Mouse (Mus musculus) hindbrain, embryonic 13.5 days (tissue): ENCODE measurements around the gene Lsm5. TPM values are rescaled to one million over a fixed set of nuclear protein-coding genes. Genes with fewer than 3 reads are reported as not detected.

Experiments
- ATAC-seq: fragments of 200-750 bp; cut with Nextera tagmentation; 2 replicates; pipeline ENCODE4 v1.8.0; 2017; ENCODE audit warnings: moderate TSS enrichment; ENCODE audit not compliant: low FRiP score
- H3K27ac ChIP-seq: fragments of 300-500 bp; sonication (generic); 2 replicates; pipeline ENCODE4 v1.5.1; 2015; ENCODE audit warnings: inconsistent platforms, mild to moderate bottlenecking, moderate library complexity
- H3K27me3 ChIP-seq: fragments of 300-500 bp; sonication (generic); 2 replicates; pipeline ENCODE4 v1.6.1; 2015; ENCODE audit warnings: mild to moderate bottlenecking, inconsistent platforms
- H3K36me3 ChIP-seq: fragments of 300-500 bp; sonication (generic); 2 replicates; pipeline ENCODE4 v1.6.1; 2015; ENCODE audit warnings: mild to moderate bottlenecking, inconsistent platforms
- H3K4me1 ChIP-seq: fragments of 300-500 bp; sonication (generic); replicated peaks from 2 replicates; pipeline ENCODE4 v1.6.1; 2015; ENCODE audit warnings: inconsistent platforms
- H3K4me2 ChIP-seq: fragments of 300-500 bp; sonication (generic); 2 replicates; pipeline ENCODE4 v1.6.1; 2015; ENCODE audit warnings: inconsistent platforms, mild to moderate bottlenecking, moderate library complexity
- H3K4me3 ChIP-seq: fragments of 300-500 bp; sonication (generic); 2 replicates; pipeline ENCODE4 v1.5.1; 2015; ENCODE audit warnings: mild to moderate bottlenecking, inconsistent platforms
- H3K9ac ChIP-seq: fragments of 300-500 bp; sonication (generic); 2 replicates; pipeline ENCODE4 v1.6.1; 2015; ENCODE audit warnings: mild to moderate bottlenecking, inconsistent platforms
- H3K9me3 ChIP-seq: fragments of 300-500 bp; sonication (generic); 2 replicates; pipeline ENCODE4 v1.6.1; 2016; ENCODE audit warnings: inconsistent platforms
- WGBS: fragments of 180-500 bp; shearing (Covaris S2); methylation state at CpG from one replicate; pipeline ENCODE4 v1.1.7; 2015; 5-methylcytosine and 5-hydroxymethylcytosine counted together
- polyA plus RNA-seq: library from polyadenylated mRNA; unstranded; fragments of >200 nt; fragmentation: Nextera tagmentation; extraction: Ambion mirVana; gene quantifications from 2 replicates; pipeline ENCODE4 v1.2.1, GENCODE M21; 2015

Lsm5 gene
- 95.4 and 103 TPM in 2 replicates for polyA plus RNA-seq

- 0 out of 2 replicates have a peak, but pooled peaks cover 7% of the 10 kb centered on the region for H3K36me3 ChIP-seq
- H3K4me1 ChIP-seq: peaks cover 6% of the 10 kb centered on the region
- no peaks in the 10 kb centered on the region for H3K27me3 ChIP-seq
- peak within 1 kb of the TSS; percentile 64 for H3K27ac ChIP-seq
- peak; percentile 95 for ATAC-seq
- peak within 1 kb of the TSS; percentile 86 for H3K4me2 ChIP-seq
- H3K9me3 ChIP-seq: no peaks in the 10 kb centered on the region
- H3K9ac ChIP-seq: peak within 1 kb of the TSS; percentile 73
- under 1% methylated on average over 46 of the region's 46 CpGs for WGBS
- peak within 1 kb of the TSS; percentile 78 for H3K4me3 ChIP-seq
Measured at GRCm38 (mm10) chr6:56703931-56704900, at the start of gene Lsm5. Gene Lsm5, minus strand, starts transcription at chr6:56704710.

GRCm38 (mm10) chr6:56753719-56754118 lies 49.2 kb upstream of the Lsm5 start:
- H3K27me3 ChIP-seq: no peaks in the 10 kb centered on the region
- H3K4me3 ChIP-seq: no peak overlapping the region
- H3K27ac ChIP-seq: no peak overlapping the region
- no peaks in the 10 kb centered on the region for H3K9me3 ChIP-seq
- no peak overlapping the region for H3K4me2 ChIP-seq
- 91% methylated on average over 3 of the region's 3 CpGs for WGBS
- peaks cover 50% of the 10 kb centered on the region for H3K36me3 ChIP-seq
- H3K9ac ChIP-seq: no peak overlapping the region
- H3K4me1 ChIP-seq: no peaks in the 10 kb centered on the region
- no peak for ATAC-seq

GRCm38 (mm10) chr6:56745950-56746543 lies 41.5 kb upstream of the Lsm5 start:
- peaks cover 34% of the 10 kb centered on the region for H3K36me3 ChIP-seq
- H3K9me3 ChIP-seq: no peaks in the 10 kb centered on the region
- H3K9ac ChIP-seq: no peak overlapping the region
- 0 out of 2 replicates have a peak, but pooled peaks have one; percentile 66 for ATAC-seq
- no peak overlapping the region for H3K4me3 ChIP-seq
- 65% methylated on average over 5 of the region's 5 CpGs for WGBS
- no peak overlapping the region for H3K27ac ChIP-seq
- no peaks in the 10 kb centered on the region for H3K27me3 ChIP-seq
- H3K4me2 ChIP-seq: no peak overlapping the region
- no peaks in the 10 kb centered on the region for H3K4me1 ChIP-seq

GRCm38 (mm10) chr6:56732545-56732944 lies 28.0 kb upstream of the Lsm5 start:
- Histone ChIP-seq H3K27me3 (no peaks in the 10 kb centered on the region), H3K4me2 (no peak overlapping the region), H3K27ac (no peak overlapping the region), H3K9ac (no peak overlapping the region), H3K36me3 (peaks cover 73% of the 10 kb centered on the region), H3K9me3 (no peaks in the 10 kb centered on the region), H3K4me3 (no peak overlapping the region), H3K4me1 (no peaks in the 10 kb centered on the region)
- ATAC-seq: no peak
- WGBS: 80% methylated on average over 2 of the region's 2 CpGs

GRCm38 (mm10) chr6:56720877-56721276 lies 16.4 kb upstream of the Lsm5 start:
- Histone ChIP-seq H3K4me3 (no peak overlapping the region), H3K4me2 (no peak overlapping the region), H3K27me3 (no peaks in the 10 kb centered on the region), H3K4me1 (peaks cover 21% of the 10 kb centered on the region), H3K36me3 (peaks cover 17% of the 10 kb centered on the region), H3K9me3 (no peaks in the 10 kb centered on the region), H3K27ac (0 out of 2 replicates have a peak overlapping the region, but pooled peaks have one; percentile 18), H3K9ac (no peak overlapping the region)
- WGBS: 58% methylated on average over 3 of the region's 3 CpGs
- no peak for ATAC-seq

- H3K4me3 ChIP-seq: no peak overlapping the region
- H3K9ac ChIP-seq: no peak overlapping the region
- H3K36me3 ChIP-seq: peaks cover 6% of the 10 kb centered on the region
- H3K27ac ChIP-seq: no peak overlapping the region
- no peaks in the 10 kb centered on the region for H3K9me3 ChIP-seq
- H3K4me2 ChIP-seq: no peak overlapping the region
- H3K27me3 ChIP-seq: no peaks in the 10 kb centered on the region
- H3K4me1 ChIP-seq: peaks cover 21% of the 10 kb centered on the region
- 100% methylated on average over 1 of the region's 1 CpGs for WGBS
- ATAC-seq: no peak
Measured at GRCm38 (mm10) chr6:56719071-56719470, 14.6 kb upstream of the Lsm5 start.

GRCm38 (mm10) chr6:56715270-56715666 lies 10.8 kb upstream of the Lsm5 start:
- peaks cover 15% of the 10 kb centered on the region for H3K4me1 ChIP-seq
- H3K27ac ChIP-seq: peak overlapping the region; percentile 97
- peak overlapping the region; percentile 73 for H3K4me2 ChIP-seq
- peak overlapping the region; percentile 71 for H3K4me3 ChIP-seq
- peak overlapping the region; percentile 87 for H3K9ac ChIP-seq
- H3K36me3 ChIP-seq: no peaks in the 10 kb centered on the region
- 0% methylated on average over 25 of the region's 25 CpGs for WGBS
- no peaks in the 10 kb centered on the region for H3K27me3 ChIP-seq
- H3K9me3 ChIP-seq: no peaks in the 10 kb centered on the region
- peak; percentile 73 for ATAC-seq

- Histone ChIP-seq H3K4me3 (peak within 1 kb of the TSS; percentile 71), H3K27ac (peak within 1 kb of the TSS; percentile 97), H3K4me2 (peak within 1 kb of the TSS; percentile 73), H3K4me1 (peaks cover 15% of the 10 kb centered on the region), H3K9me3 (no peaks in the 10 kb centered on the region), H3K9ac (peak within 1 kb of the TSS; percentile 87), H3K27me3 (no peaks in the 10 kb centered on the region), H3K36me3 (no peaks in the 10 kb centered on the region)
- ATAC-seq: peak; percentile 97
- under 1% methylated on average over 64 of the region's 64 CpGs for WGBS
Measured at GRCm38 (mm10) chr6:56714574-56715269, 10.2 kb upstream of the Lsm5 start, which contains the start of gene Avl9. Gene Avl9, plus strand, starts transcription at chr6:56714899.

- no peak for ATAC-seq
- H3K4me1 ChIP-seq: peaks cover 15% of the 10 kb centered on the region
- H3K9ac ChIP-seq: no peak overlapping the region
- peak overlapping the region; percentile 73 for H3K4me2 ChIP-seq
- 0 out of 2 replicates have a peak overlapping the region, but pooled peaks have one; percentile 97 for H3K27ac ChIP-seq
- peak overlapping the region; percentile 71 for H3K4me3 ChIP-seq
- H3K27me3 ChIP-seq: no peaks in the 10 kb centered on the region
- H3K36me3 ChIP-seq: no peaks in the 10 kb centered on the region
- 56% methylated on average over 7 of the region's 7 CpGs for WGBS
- H3K9me3 ChIP-seq: no peaks in the 10 kb centered on the region
Measured at GRCm38 (mm10) chr6:56714186-56714573, 9.7 kb upstream of the Lsm5 start.

- Histone ChIP-seq H3K36me3 (no peaks in the 10 kb centered on the region), H3K27me3 (no peaks in the 10 kb centered on the region), H3K27ac (no peak overlapping the region), H3K9me3 (no peaks in the 10 kb centered on the region), H3K4me3 (no peak overlapping the region), H3K4me2 (no peak overlapping the region), H3K4me1 (no peaks in the 10 kb centered on the region), H3K9ac (no peak overlapping the region)
- ATAC-seq: no peak
- WGBS: 80% methylated on average over 4 of the region's 4 CpGs
Measured at GRCm38 (mm10) chr6:56692445-56692844, 12.1 kb downstream of the Lsm5 start.

GRCm38 (mm10) chr6:56691205-56691604 lies 13.3 kb downstream of the Lsm5 start:
- Histone ChIP-seq H3K4me3 (no peak overlapping the region), H3K9ac (no peak overlapping the region), H3K9me3 (no peaks in the 10 kb centered on the region), H3K27ac (no peak overlapping the region), H3K36me3 (no peaks in the 10 kb centered on the region), H3K4me1 (no peaks in the 10 kb centered on the region), H3K27me3 (no peaks in the 10 kb centered on the region), H3K4me2 (no peak overlapping the region)
- peak; percentile 73 for ATAC-seq
- WGBS: 2% methylated on average over 2 of the region's 2 CpGs

GRCm38 (mm10) chr6:56688238-56688637 lies 16.3 kb downstream of the Lsm5 start:
- H3K4me1 ChIP-seq: no peaks in the 10 kb centered on the region
- WGBS: 93% methylated on average over 3 of the region's 3 CpGs
- H3K36me3 ChIP-seq: no peaks in the 10 kb centered on the region
- H3K9me3 ChIP-seq: no peaks in the 10 kb centered on the region
- no peak for ATAC-seq
- H3K4me3 ChIP-seq: no peak overlapping the region
- no peak overlapping the region for H3K9ac ChIP-seq
- no peak overlapping the region for H3K27ac ChIP-seq
- no peak overlapping the region for H3K4me2 ChIP-seq
- H3K27me3 ChIP-seq: no peaks in the 10 kb centered on the region
